Mouse (Mus musculus): Measurements from ENCODE around the gene A730071L15Rik.
A peak's percentile ranks its signal among the peaks of the same experiment; 100 is the strongest.

The A730071L15Rik gene

GRCm38 (mm10) chr11:6199410-6200086 is at the start of gene A730071L15Rik:
A730071L15Rik (plus strand) TSS chr11:6200029.
- DNase-seq (ENCODE audit: low read depth, low spot score): no peak

DNA sequence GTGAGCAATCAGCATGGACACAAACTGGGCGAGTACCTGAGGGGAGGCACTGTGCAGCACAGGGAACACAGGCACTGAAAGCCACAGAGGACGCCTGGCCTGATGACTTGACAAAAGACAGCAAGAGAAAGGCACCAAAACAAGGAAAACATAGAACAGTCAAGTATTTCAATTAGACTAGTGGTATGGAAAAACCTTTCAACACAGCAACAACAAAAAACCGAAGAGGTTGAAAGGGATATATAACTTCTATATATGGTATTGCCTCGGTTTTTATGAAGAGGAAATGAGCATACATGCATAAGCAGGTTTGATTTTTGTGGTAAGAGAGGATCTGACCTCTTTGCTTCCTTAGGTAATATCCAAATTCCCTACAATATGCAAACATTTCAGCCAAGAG is 47.0 kb upstream of the A730071L15Rik start:
- peak; percentile 52 for DNase-seq (ENCODE audit: low read depth, low spot score)

DNA sequence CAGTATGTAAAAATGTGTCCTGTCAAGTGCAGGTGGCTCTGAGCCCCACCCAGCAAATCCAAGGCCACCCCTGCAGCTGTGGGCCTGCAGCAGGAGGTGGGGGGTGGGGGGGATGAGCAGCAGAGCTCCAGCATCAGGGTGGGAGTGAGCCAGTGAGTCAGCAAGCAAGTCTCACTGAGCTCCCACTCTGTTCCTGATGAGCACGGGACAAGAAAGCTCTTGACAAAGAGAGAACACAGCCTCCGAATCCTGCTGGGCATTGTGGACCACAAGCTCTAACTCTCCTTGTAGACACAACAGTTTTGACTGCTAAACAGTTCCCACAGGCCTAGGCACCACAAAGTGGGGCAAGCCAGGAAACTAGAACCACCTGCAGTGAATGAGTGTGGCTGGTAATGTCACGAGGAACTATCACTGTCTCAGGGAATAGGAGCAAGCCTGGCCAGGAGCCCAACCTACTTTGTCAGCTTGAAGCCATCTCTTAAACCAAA is 45.6 kb upstream of the A730071L15Rik start:
- no peak for DNase-seq (ENCODE audit: low read depth, low spot score)

DNA sequence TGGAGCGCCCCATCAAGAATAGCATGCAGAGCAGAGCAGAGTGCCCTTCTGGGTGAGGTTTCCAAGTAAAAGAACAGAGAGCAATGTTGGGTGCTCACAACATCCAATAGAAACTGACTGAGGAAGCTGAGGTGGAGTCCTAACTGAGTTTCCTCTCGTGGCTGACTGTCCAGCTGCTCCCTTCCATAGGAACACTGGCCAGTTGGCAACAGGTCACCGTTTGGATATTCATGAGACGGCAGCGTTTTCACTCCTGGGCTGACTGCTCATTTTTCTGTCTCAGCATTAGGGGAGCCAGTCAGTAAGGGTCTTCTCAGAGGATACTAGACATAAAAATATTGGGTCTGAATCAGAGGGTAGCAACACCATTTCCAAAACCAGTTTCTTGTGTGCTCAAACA is 43.2 kb upstream of the A730071L15Rik start:
- no peak for DNase-seq (ENCODE audit: low read depth, low spot score)

GRCm38 (mm10) chr11:6157119-6157518 is 42.7 kb upstream of the A730071L15Rik start:
- DNase-seq (ENCODE audit: low read depth, low spot score): no peak

DNA sequence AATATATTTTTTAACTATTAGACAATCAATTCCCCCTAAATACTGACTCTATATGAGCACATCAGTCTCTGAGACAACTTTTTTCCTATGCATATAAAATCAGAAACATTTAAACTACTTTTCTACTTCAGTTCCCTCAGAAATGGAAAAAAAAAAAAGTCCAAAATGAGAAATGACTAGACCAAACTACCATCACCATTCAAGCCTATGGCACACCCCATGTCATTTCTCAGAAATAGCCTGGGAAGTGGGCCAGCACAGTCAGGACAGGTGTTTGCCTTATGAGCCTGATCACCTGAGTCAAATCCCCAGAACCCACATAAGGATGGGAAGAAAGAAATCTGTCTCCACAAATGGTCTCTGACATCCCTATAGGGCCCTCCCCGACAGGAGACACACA is 41.3 kb upstream of the A730071L15Rik start:
- no peak for DNase-seq (ENCODE audit: low read depth, low spot score)

DNA sequence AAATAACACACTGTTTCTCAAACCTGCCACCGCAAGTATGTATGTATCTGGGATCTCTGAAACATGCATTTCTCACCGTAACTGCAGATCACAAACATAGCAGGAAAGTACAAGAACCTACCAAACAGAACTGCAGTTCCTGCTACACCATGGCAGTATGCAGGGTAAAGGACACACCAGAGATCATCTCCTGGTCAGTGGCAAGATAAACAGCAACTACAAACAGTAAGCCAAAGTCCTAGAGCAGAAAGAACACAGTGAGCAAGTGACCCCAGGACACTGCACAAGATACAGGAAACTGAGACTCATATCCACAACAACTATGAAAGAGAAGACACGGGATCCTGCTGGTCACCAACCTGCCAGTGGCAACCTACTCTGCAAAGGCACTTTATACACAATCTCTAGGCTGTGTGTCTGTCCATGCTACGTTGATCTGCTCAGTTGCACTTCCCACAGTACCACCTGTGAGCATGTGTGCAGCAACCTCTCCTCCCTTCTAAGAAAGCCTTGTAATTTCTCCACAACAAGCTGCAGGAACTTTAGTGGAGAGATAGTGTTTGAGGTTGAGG is 40.0 kb upstream of the A730071L15Rik start:
- DNase-seq (ENCODE audit: low read depth, low spot score): no peak

DNA sequence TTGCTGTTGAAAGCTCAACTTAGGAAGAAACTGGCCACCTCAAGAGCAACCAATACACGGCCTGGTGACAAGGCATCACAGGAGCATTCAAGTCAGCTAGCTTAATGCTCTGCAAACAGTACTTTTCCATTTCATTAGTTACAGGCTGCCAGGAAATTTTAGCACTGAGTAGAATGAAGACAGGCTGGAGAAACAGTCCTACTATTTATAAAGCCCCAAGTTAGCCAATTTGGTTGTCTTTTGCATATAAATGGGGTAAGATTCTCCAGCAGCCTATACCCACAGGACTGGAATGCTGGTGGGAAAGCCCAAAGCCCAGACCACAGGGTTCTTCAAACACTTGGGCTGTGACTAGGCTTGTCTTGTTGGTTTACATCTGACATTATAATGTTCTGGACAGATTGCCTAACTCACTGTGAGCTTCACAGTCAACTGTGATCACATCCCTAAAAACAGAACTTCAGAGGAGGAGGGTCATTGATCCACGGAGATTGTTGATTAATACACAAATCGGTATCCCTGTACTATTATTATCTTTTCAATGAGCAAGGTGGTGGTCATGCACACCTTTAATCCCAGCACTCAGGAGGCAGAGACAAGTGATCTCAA is 39.1 kb upstream of the A730071L15Rik start:
- no peak for DNase-seq (ENCODE audit: low read depth, low spot score)

DNA sequence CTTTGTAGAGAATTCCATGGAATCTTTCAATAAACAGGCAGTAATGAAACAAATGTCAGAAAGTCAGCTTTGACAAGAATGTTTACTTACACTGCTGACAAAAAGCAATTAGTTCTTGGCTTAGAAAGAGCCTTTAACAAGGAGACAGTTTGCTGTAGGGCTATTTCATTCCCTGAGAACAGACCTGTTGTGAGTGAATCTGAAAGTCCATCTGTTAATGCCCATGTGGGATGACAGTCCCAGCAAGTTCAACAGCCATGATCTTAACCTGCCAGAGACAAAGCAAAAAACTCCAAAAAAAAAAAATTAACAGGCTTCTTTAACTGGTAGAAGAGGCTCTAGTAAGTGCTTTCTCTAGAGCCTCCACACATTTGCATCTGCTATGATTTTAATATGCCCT is 38.3 kb upstream of the A730071L15Rik start:
- no peak for DNase-seq (ENCODE audit: low read depth, low spot score)

GRCm38 (mm10) chr11:6163062-6163461 is 36.8 kb upstream of the A730071L15Rik start:
- DNase-seq (ENCODE audit: low read depth, low spot score): no peak

DNA sequence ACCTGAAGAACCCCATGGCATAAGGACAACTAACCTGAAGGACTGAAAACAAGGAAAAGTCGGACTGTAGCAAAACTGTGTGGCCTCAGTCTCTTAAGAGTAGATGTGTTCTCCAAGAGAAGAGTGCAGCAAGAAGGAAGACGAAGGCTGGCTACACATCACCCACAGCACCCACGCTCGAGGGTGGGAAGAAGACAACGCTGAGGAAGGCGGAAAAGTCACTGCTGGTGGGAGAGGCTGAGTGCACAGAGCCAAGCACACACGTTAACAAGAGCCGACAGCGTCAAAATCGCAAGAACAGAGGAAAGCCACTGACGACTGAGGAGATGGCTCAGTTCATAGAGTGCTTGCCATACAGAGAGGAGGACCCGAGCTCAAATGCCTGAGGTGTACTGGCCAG is 36.1 kb upstream of the A730071L15Rik start:
- DNase-seq (ENCODE audit: low read depth, low spot score): no peak

GRCm38 (mm10) chr11:6164781-6165180 is 35.0 kb upstream of the A730071L15Rik start:
- no peak for DNase-seq (ENCODE audit: low read depth, low spot score)

- no peak for DNase-seq (ENCODE audit: low read depth, low spot score)
Measured at GRCm38 (mm10) chr11:6165391-6166081, 34.3 kb upstream of the A730071L15Rik start.

DNA sequence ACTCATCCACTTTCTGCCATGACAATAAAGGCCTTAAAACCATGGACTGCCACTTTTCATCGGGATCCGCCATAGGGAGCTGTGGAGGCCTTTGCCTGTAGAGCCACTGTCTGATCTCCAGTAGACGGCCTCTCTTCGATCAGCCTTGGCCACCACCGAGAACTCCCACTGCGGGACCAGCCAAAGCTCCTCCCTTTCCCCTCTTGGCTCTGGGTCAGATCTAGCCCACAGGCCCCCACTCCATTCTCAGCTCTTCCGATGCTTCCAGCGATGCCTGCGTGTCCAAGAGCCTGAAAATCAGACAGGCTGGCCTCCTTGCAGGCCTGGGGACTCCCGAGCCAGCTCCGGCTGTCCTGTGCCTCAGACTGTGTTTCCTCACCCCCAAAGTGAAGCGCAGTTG is 33.5 kb upstream of the A730071L15Rik start:
- DNase-seq (ENCODE audit: low read depth, low spot score): no peak

GRCm38 (mm10) chr11:6169041-6169663 is 30.7 kb upstream of the A730071L15Rik start:
- no peak for DNase-seq (ENCODE audit: low read depth, low spot score)

- no peak for DNase-seq (ENCODE audit: low read depth, low spot score)
Measured at GRCm38 (mm10) chr11:6174719-6175118, 25.1 kb upstream of the A730071L15Rik start.

- DNase-seq (ENCODE audit: low read depth, low spot score): no peak
Measured at GRCm38 (mm10) chr11:6175506-6175905, 24.3 kb upstream of the A730071L15Rik start.

GRCm38 (mm10) chr11:6177781-6178420 is 21.9 kb upstream of the A730071L15Rik start:
- DNase-seq (ENCODE audit: low read depth, low spot score): no peak

DNA sequence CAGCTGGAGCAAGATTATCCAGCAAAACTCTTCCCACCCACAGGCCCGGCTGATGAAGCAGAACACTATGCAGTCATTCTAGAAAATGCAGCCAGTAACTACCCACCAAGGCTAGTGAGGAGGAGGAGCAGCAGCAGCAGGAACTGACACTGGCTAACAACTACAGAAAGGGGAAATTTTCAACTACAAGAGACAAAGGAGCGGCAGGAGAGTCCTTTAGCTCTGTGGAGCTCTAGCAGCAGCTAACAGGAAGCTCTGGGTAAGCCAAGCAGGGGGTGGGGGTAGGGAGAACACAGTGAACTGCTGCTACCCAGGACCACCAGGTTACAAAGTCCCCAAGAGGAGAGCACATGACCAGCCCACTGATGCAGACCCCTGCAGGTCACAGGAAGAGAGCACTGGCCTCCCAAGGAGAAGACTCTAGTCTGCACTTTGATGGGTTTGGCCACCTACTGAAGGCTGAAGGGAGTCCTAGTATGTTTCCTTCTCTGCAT is 21.1 kb upstream of the A730071L15Rik start:
- peak; percentile 72 for DNase-seq (ENCODE audit: low read depth, low spot score)

DNA sequence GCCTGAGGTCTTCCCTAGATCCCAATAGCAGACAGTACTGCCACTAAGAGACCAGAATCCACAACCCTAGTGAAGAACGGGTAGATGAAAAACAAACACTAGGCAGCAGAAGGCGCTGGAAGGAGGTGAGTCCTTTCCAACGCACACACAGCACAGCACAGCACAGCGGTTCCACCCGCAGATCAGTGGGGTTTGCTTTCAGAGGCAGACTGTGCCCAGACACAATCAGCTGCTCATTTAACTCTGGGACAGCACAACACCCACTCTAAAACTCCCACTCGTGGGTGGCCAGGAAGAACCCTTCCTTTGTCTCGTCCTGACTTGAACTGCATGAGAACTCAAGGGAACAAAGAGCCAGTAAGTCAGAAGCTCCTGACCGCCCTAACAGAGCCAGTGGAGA is 20.6 kb upstream of the A730071L15Rik start:
- DNase-seq (ENCODE audit: low read depth, low spot score): peak; percentile 54

GRCm38 (mm10) chr11:6180811-6181399 is 18.9 kb upstream of the A730071L15Rik start:
- DNase-seq (ENCODE audit: low read depth, low spot score): peak; percentile 66

Data from CD4-positive helper T cell, adult 2 months (primary cell).